Mouse (Mus musculus): ENCODE measurements around the gene Sorl1. TPM values are rescaled to one million over a fixed set of nuclear protein-coding genes. Genes with fewer than 3 reads are reported as not detected.
A peak's percentile ranks its signal among the peaks of the same experiment; 100 is the strongest.

Gene Sorl1
- total RNA-seq, 2 experiments from 2014 or later, result 189 to 193 TPM

- DNase-seq (ENCODE audit: low spot score in 2 of 2), result no peak
These were observed 104.6 kb downstream of the Sorl1 start for GRCm38 (mm10) chr9:42019308-42020031.

GRCm38 (mm10) chr9:42008501-42008900, 115.6 kb downstream of the Sorl1 start:
- no peak for DNase-seq (ENCODE audit: low spot score in 2 of 2)

- DNase-seq (ENCODE audit: low spot score in 2 of 2), result peak in 1 of 2 experiments; percentile 61
These were observed 119.0 kb downstream of the Sorl1 start for GRCm38 (mm10) chr9:42005101-42005500.

DNA sequence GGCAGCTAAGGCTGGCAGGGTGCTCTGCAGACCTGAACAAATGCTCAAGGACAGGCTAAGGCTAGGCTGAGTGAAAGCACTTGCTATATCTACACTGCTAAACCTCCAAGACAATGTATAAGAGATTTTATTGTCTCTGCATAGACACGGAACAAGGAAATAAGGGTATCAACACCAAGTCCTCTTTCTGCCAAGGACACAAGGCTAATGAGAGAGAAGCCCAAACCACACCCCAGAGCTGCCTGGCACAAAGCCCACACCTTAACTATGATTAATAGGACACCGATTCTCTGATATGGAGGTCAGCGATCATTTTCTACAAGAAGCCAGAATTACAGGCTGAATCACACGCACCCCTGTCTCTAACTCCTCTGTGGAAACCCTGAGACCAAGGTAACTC, 120.0 kb downstream of the Sorl1 start:
- no peak for DNase-seq (ENCODE audit: low spot score in 2 of 2)

DNA sequence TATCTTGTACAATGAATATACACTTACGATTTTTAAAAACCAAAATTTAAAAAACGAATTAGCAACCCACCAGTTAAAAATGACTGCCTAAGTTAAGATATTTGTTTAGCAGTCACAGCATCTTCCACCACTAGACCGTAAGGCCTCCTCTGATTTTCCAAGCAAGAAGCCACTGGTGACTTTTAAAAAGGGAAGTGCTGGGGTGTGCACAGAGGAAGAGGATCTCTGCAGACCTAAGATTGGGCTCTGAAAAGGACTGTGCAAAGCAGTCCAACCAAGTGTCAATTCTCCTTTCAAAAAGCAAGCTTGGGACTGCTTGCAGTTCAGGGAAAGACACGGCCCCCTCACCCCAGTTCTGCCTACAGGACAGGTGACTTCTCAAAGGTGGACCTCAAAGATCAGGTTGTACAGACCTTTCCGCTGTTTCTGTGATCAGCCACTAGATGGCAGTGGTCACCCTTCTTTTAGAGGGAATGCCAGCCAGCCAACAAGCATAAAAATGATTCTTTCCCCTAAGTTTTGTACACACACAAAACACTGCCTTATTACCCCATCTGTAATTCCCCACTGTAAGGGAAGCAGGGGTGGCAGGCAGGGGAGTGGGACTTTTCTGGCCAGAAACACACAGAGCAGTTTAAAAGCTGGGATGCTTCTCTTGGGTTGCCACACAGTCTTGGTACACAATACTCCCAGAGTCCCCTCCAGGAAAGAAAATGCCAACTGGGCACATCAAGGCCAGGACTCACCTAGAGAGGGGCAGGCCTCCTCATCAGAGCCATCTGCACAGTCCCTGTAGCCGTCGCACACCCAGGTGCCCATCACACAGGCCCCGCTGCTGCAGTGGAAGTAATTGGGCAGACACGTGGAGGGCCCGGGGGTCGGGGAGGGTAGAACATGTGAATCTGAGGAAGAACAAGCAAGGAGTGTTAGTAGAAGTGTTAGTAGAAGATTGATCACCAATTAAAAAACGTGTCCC, 124.3 kb downstream of the Sorl1 start:
- peak in 1 of 2 experiments; percentile 67 for DNase-seq (ENCODE audit: low spot score in 2 of 2)

DNA sequence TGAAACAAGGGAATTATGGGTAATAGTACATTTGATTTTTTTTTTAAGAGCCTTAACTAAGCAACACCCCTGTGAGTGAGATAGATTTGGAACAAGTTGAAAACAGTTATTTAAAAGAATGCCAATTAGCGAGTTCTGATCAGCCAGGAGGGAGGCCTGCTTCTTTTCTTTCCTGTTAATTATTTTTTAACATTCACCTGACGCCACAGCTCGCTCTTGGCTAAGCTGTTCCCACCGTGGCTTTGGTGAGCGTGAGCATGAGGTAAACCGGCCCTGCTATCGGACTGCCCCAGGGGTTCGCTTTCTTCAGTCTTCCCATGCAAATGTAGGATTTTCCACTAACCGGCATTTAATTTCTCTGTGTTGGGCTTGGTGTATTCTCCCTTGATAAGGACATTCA, 128.8 kb downstream of the Sorl1 start:
- no peak for DNase-seq (ENCODE audit: low spot score in 2 of 2)

GRCm38 (mm10) chr9:41993821-41994220, 130.3 kb downstream of the Sorl1 start:
- DNase-seq (ENCODE audit: low spot score in 2 of 2), result no peak

- no peak for DNase-seq (ENCODE audit: low spot score in 2 of 2)
These were observed 131.3 kb downstream of the Sorl1 start for GRCm38 (mm10) chr9:41992841-41993240.

DNA sequence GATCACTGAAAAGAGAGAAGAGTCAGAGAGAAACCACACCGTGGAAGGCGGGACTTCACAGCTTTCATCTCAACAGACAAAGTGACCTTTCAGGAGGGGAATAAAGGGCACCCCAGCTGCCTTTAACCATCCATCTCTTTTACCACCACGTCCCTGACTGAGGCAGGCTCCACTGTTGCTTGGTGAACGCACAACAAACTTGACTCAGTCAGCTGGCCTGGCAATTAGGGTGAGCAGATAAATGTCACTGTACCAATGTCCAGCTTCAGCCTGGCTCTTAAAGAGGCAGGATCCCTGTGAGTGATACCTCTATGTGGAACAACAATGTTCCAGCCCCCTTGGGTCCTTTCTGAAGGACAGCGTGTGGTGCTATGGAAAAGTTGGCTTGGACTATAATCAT, 138.5 kb downstream of the Sorl1 start:
- no peak for DNase-seq (ENCODE audit: low spot score in 2 of 2)

GRCm38 (mm10) chr9:41985052-41985451, 139.0 kb downstream of the Sorl1 start:
- DNase-seq (ENCODE audit: low spot score in 2 of 2), result no peak

GRCm38 (mm10) chr9:41984306-41984705, 139.8 kb downstream of the Sorl1 start:
- DNase-seq (ENCODE audit: low spot score in 2 of 2), result no peak

- DNase-seq (ENCODE audit: low spot score in 2 of 2), result no peak
These were observed 140.8 kb downstream of the Sorl1 start for GRCm38 (mm10) chr9:41983286-41983685.

DNA sequence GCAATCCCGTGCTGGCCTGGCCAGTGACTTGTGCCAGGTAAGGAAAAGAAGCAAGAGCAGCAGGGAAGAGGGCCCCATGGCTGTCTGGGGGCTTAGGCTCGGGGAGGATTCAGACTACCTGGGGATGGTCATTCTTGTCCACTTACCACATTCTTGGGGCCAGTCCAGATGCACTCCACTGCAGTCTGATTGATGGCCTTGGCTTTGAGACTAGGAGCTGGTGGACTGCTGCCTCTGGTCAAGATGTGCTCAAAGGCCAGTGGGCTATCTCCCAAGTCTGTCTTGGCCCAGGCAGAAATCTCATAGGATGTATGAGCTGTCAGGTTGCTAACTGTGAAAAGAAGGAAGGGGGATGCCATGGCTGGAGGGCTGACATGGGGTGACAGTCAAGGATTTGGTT, 141.3 kb downstream of the Sorl1 start:
- no peak for DNase-seq (ENCODE audit: low spot score in 2 of 2)

DNA sequence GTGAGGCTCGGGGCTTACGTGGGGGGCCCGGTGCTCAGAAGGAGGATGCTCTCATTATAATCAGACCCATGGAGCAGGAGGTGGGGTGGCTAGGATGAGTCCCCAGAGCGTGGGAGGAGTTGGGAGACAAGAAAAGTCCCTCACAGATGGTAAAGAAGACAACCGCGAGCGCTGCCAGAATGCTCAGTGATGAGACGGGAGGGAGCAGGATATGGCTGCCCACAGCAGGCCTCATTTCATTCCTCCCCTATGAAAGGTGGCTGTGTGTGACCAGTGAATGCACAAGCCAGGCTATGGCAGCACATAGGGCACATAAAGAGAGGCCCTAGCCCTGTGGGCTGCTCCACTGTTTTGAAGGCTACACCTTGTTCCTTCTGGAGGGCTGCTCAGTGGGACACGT, 142.1 kb downstream of the Sorl1 start:
- peak; percentile 74 to 84 for DNase-seq (ENCODE audit: low spot score in 2 of 2)

DNA sequence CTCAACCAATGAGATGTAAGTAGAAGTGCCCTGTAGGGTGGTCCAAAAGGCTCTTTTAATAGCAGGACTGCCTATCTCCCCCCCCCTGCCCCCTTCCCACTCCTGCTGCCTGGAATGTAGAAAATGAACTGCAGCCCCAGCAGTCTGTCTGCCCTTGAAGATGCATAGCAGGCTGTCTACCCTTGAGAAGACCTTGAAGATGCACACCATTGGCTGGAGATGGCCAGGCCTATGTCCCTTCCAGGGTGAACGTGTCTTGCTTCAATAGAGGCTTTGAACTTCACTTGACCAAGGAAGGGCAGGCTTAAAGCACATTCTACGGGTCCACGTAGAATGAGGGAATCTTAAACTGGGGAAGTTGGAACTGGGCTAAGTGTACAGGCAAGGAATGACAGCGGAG, 142.8 kb downstream of the Sorl1 start:
- no peak for DNase-seq (ENCODE audit: low spot score in 2 of 2)

DNA sequence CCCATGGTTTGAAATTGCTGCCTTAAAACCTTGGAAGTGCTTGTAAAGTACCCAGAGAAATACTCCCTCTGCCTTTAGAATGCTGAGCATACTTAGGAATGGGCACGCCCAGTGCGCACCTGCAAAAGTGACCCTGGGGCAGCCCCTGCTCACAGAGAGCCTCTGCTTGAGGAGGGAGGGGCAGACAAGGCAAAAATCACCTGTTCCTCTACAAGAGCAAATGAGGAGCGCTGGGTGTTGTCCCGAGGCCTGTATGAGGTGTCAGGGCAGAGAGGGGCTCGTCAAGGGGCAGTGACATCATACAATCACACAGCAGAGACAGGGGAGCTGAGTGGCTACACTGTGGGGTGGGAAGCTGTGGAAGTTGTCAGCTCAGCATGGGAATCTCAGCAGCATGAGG, 143.3 kb downstream of the Sorl1 start:
- DNase-seq (ENCODE audit: low spot score in 2 of 2), result no peak

DNA sequence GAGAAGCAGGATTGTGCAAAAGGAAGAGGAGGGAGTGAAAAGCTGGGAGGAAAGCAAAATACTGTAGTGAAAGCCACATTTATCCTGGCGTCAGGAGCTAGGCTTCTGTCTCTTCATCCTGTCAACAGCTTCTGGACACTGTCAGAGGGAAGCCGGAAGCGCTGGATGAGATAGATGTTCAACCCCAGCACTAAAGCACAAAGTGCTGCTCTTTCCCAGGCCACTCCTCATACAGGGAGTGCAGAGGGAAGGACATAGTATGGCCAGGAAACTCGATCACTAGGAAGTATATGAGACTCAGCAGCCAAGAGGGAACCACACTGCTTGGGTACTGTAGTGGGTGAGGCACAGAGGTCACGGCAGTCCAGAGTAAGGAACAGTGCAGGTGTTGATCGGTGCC, 145.7 kb downstream of the Sorl1 start:
- DNase-seq (ENCODE audit: low spot score in 2 of 2), result no peak

GRCm38 (mm10) chr9:41975968-41976367, 148.1 kb downstream of the Sorl1 start:
- no peak for DNase-seq (ENCODE audit: low spot score in 2 of 2)

GRCm38 (mm10) chr9:41974661-41975060, 149.4 kb downstream of the Sorl1 start:
- no peak for DNase-seq (ENCODE audit: low spot score in 2 of 2)

DNA sequence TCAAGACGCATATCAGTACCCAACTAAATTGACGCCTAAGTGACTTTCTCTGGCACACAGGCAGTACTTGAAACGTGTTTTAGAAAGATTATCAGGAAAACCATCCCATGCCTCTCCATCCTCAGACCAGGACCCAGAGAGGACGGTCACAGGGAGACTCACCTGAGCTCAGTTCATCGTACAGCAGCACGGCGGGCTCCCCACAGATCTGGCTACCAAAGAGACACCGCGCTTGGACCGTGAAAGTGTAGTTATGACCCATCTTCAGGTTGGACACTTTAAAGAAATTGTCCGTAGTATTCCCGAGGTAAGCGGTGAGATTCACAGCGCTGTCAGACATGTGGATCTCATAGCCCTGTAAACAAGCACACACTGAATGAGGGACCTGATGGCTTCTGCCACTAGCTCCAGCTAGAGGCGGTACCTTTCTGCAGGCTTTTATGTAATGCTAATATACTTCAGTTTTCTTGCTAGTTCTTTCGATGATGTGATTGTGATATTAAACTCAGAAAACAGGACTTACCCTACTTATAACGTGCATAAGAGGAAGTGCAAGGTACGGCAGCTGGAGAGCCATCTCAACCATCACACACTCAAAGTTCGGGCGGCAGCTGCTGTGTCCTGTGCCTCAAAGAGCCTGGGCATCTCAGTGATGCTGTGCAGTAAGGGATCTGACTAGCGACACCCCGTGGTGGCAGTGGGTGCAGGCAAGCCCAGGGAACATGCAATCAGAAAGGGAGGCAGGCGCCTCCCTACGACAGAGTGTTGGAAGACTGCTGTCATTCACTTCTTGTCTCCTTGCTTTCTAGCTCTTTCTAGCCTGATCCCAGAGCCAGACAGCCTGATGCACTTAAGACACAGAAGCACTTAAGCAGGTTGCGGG, 150.1 kb downstream of the Sorl1 start:
- DNase-seq (ENCODE audit: low spot score in 2 of 2), result peak; percentile 76 to 91

GRCm38 (mm10) chr9:41969961-41970360, 154.1 kb downstream of the Sorl1 start:
- no peak for DNase-seq (ENCODE audit: low spot score in 2 of 2)
